Mouse (Mus musculus) layer of hippocampus, adult 18-20 months (tissue): ENCODE measurements around the gene Ptprm. TPM values are rescaled to one million over a fixed set of nuclear protein-coding genes. Genes with fewer than 3 reads are reported as not detected.

Source experiments
- DNase-seq, 2 experiments: peaks; one replicate each; pipeline ENCODE4 v3.0.0; 2022; ENCODE audit warnings: low spot score in 2 of 2
- total RNA-seq, 2 experiments: library from RNA; stranded (reverse); gene quantifications; 2 replicates each; pipeline ENCODE4 v1.2.3; 2021

Gene Ptprm
- total RNA-seq, 2 experiments from 2014 or later, result 21.9 to 22.7 TPM

GRCm38 (mm10) chr17:67345157-67345556 is 9.1 kb downstream of the Ptprm start:
- DNase-seq, result no peak

- no peak for DNase-seq
Measured at GRCm38 (mm10) chr17:67343471-67343870, 10.8 kb downstream of the Ptprm start.

GRCm38 (mm10) chr17:67343006-67343405 is 11.3 kb downstream of the Ptprm start:
- no peak for DNase-seq

GRCm38 (mm10) chr17:67340362-67340761 is 13.9 kb downstream of the Ptprm start:
- DNase-seq, result no peak

GRCm38 (mm10) chr17:67339569-67339968 is 14.7 kb downstream of the Ptprm start:
- no peak for DNase-seq

GRCm38 (mm10) chr17:67334310-67334709 is 19.9 kb downstream of the Ptprm start:
- DNase-seq, result no peak

GRCm38 (mm10) chr17:67329435-67329834 is 24.8 kb downstream of the Ptprm start:
- DNase-seq, result no peak

- DNase-seq, result no peak
Measured at GRCm38 (mm10) chr17:67324499-67324832, 29.8 kb downstream of the Ptprm start.

GRCm38 (mm10) chr17:67323777-67324498 is 30.3 kb downstream of the Ptprm start:
- DNase-seq, result no peak

GRCm38 (mm10) chr17:67314491-67315205 is 39.6 kb downstream of the Ptprm start:
- DNase-seq, result peak in 1 of 2 experiments; percentile 14

- no peak for DNase-seq
Measured at GRCm38 (mm10) chr17:67308421-67308820, 45.8 kb downstream of the Ptprm start.

- DNase-seq, result peak in 1 of 2 experiments; percentile 44
Measured at GRCm38 (mm10) chr17:67306066-67306845, 48.0 kb downstream of the Ptprm start.

- DNase-seq, result no peak
Measured at GRCm38 (mm10) chr17:67304831-67305230, 49.4 kb downstream of the Ptprm start.

GRCm38 (mm10) chr17:67303326-67304099 is 50.7 kb downstream of the Ptprm start:
- no peak for DNase-seq

- no peak for DNase-seq
Measured at GRCm38 (mm10) chr17:67302569-67302968, 51.7 kb downstream of the Ptprm start.

- DNase-seq, result no peak
Measured at GRCm38 (mm10) chr17:67302074-67302473, 52.2 kb downstream of the Ptprm start.

GRCm38 (mm10) chr17:67301367-67301766 is 52.9 kb downstream of the Ptprm start:
- no peak for DNase-seq

GRCm38 (mm10) chr17:67298269-67298798 is 55.9 kb downstream of the Ptprm start:
- DNase-seq, result no peak

GRCm38 (mm10) chr17:67296604-67297595 is 57.4 kb downstream of the Ptprm start:
- no peak for DNase-seq
